Mouse (Mus musculus): ENCODE data around the gene Znhit6. TPM values are rescaled to one million over a fixed set of nuclear protein-coding genes. Genes with fewer than 3 reads are reported as not detected.

Znhit6 gene
- polyA plus RNA-seq, 1 experiment = 2.5 TPM

GRCm38 (mm10) chr3:145640583-145640982 lies 64.6 kb downstream of the Znhit6 start:
- H3K4me3 ChIP-seq (ENCODE audit: control insufficient read depth, insufficient read depth, low read length) = no peak overlapping the region
- DNase-seq = no peak
- no peak for TF ChIP-seq POLR2A (IDR thresholded peaks at IDR 0.05; ENCODE audit: control insufficient read depth, extremely low read depth, insufficient read depth, low read length, poor library complexity)
- TF ChIP-seq CTCF (IDR thresholded peaks at IDR 0.05; ENCODE audit: borderline replicate concordance, control insufficient read depth, extremely low read depth, insufficient read depth, low read length, poor library complexity) = no peak
- no peaks in the 10 kb centered on the region for H3K27me3 ChIP-seq (ENCODE audit: control insufficient read depth, insufficient read depth, low read length)
- no peak overlapping the region for H3K27ac ChIP-seq (ENCODE audit: control insufficient read depth, insufficient read depth, low read length)
- H3K36me3 ChIP-seq (ENCODE audit: control insufficient read depth, insufficient read depth, low read length) = no peaks in the 10 kb centered on the region
- H3K4me1 ChIP-seq (replicated peaks; ENCODE audit: control insufficient read depth, insufficient read depth, low read length) = no peaks in the 10 kb centered on the region
- 91% methylated on average over 4 of the region's 4 CpGs for WGBS

- no peak for TF ChIP-seq CTCF (IDR thresholded peaks at IDR 0.05; ENCODE audit: borderline replicate concordance, control insufficient read depth, extremely low read depth, insufficient read depth, low read length, poor library complexity)
- no peak for TF ChIP-seq POLR2A (IDR thresholded peaks at IDR 0.05; ENCODE audit: control insufficient read depth, extremely low read depth, insufficient read depth, low read length, poor library complexity)
- H3K36me3 ChIP-seq (ENCODE audit: control insufficient read depth, insufficient read depth, low read length) = no peaks in the 10 kb centered on the region
- H3K4me3 ChIP-seq (ENCODE audit: control insufficient read depth, insufficient read depth, low read length) = no peak overlapping the region
- H3K4me1 ChIP-seq (replicated peaks; ENCODE audit: control insufficient read depth, insufficient read depth, low read length) = no peaks in the 10 kb centered on the region
- no peak for DNase-seq
- no peak overlapping the region for H3K27ac ChIP-seq (ENCODE audit: control insufficient read depth, insufficient read depth, low read length)
- 82% methylated on average over 5 of the region's 5 CpGs for WGBS
- H3K27me3 ChIP-seq (ENCODE audit: control insufficient read depth, insufficient read depth, low read length) = no peaks in the 10 kb centered on the region
Measured at GRCm38 (mm10) chr3:145641036-145641685, 65.2 kb downstream of the Znhit6 start.

GRCm38 (mm10) chr3:145641878-145642277 lies 65.9 kb downstream of the Znhit6 start:
- 88% methylated on average over 3 of the region's 3 CpGs for WGBS
- DNase-seq = no peak
- H3K4me3 ChIP-seq (ENCODE audit: control insufficient read depth, insufficient read depth, low read length) = no peak overlapping the region
- H3K27me3 ChIP-seq (ENCODE audit: control insufficient read depth, insufficient read depth, low read length) = no peaks in the 10 kb centered on the region
- H3K4me1 ChIP-seq (replicated peaks; ENCODE audit: control insufficient read depth, insufficient read depth, low read length) = no peaks in the 10 kb centered on the region
- TF ChIP-seq CTCF (IDR thresholded peaks at IDR 0.05; ENCODE audit: borderline replicate concordance, control insufficient read depth, extremely low read depth, insufficient read depth, low read length, poor library complexity) (no peak), POLR2A (IDR thresholded peaks at IDR 0.05; ENCODE audit: control insufficient read depth, extremely low read depth, insufficient read depth, low read length, poor library complexity) (no peak)
- H3K36me3 ChIP-seq (ENCODE audit: control insufficient read depth, insufficient read depth, low read length) = no peaks in the 10 kb centered on the region
- H3K27ac ChIP-seq (ENCODE audit: control insufficient read depth, insufficient read depth, low read length) = no peak overlapping the region

GRCm38 (mm10) chr3:145642861-145643260 lies 66.9 kb downstream of the Znhit6 start:
- H3K4me1 ChIP-seq (replicated peaks; ENCODE audit: control insufficient read depth, insufficient read depth, low read length) = no peaks in the 10 kb centered on the region
- no peaks in the 10 kb centered on the region for H3K27me3 ChIP-seq (ENCODE audit: control insufficient read depth, insufficient read depth, low read length)
- TF ChIP-seq POLR2A (IDR thresholded peaks at IDR 0.05; ENCODE audit: control insufficient read depth, extremely low read depth, insufficient read depth, low read length, poor library complexity) (no peak), CTCF (IDR thresholded peaks at IDR 0.05; ENCODE audit: borderline replicate concordance, control insufficient read depth, extremely low read depth, insufficient read depth, low read length, poor library complexity) (no peak)
- 82% methylated on average over 11 of the region's 11 CpGs for WGBS
- DNase-seq = no peak
- H3K27ac ChIP-seq (ENCODE audit: control insufficient read depth, insufficient read depth, low read length) = no peak overlapping the region
- H3K36me3 ChIP-seq (ENCODE audit: control insufficient read depth, insufficient read depth, low read length) = no peaks in the 10 kb centered on the region
- H3K4me3 ChIP-seq (ENCODE audit: control insufficient read depth, insufficient read depth, low read length) = no peak overlapping the region

GRCm38 (mm10) chr3:145645463-145645862 lies 69.5 kb downstream of the Znhit6 start:
- Histone ChIP-seq H3K36me3 (ENCODE audit: control insufficient read depth, insufficient read depth, low read length) (no peaks in the 10 kb centered on the region), H3K27ac (ENCODE audit: control insufficient read depth, insufficient read depth, low read length) (no peak overlapping the region), H3K4me1 (replicated peaks; ENCODE audit: control insufficient read depth, insufficient read depth, low read length) (no peaks in the 10 kb centered on the region), H3K4me3 (ENCODE audit: control insufficient read depth, insufficient read depth, low read length) (no peak overlapping the region), H3K27me3 (ENCODE audit: control insufficient read depth, insufficient read depth, low read length) (peaks cover 7% of the 10 kb centered on the region; the same call in 1 of the 2 replicates)
- DNase-seq = no peak
- TF ChIP-seq POLR2A (IDR thresholded peaks at IDR 0.05; ENCODE audit: control insufficient read depth, extremely low read depth, insufficient read depth, low read length, poor library complexity) (no peak), CTCF (IDR thresholded peaks at IDR 0.05; ENCODE audit: borderline replicate concordance, control insufficient read depth, extremely low read depth, insufficient read depth, low read length, poor library complexity) (no peak)
- WGBS = 90% methylated on average over 6 of the region's 6 CpGs

GRCm38 (mm10) chr3:145646009-145646408 lies 70.0 kb downstream of the Znhit6 start:
- DNase-seq = no peak
- 95% methylated on average over 3 of the region's 3 CpGs for WGBS
- peaks cover 11% of the 10 kb centered on the region; the same call in 1 of the 2 replicates for H3K27me3 ChIP-seq (ENCODE audit: control insufficient read depth, insufficient read depth, low read length)

More at GRCm38 (mm10) chr3:145646009-145646408, 70.0 kb downstream of the Znhit6 start:
- no peak overlapping the region for H3K4me3 ChIP-seq (ENCODE audit: control insufficient read depth, insufficient read depth, low read length)
- H3K27ac ChIP-seq (ENCODE audit: control insufficient read depth, insufficient read depth, low read length) = no peak overlapping the region
- TF ChIP-seq CTCF (IDR thresholded peaks at IDR 0.05; ENCODE audit: borderline replicate concordance, control insufficient read depth, extremely low read depth, insufficient read depth, low read length, poor library complexity) = no peak
- TF ChIP-seq POLR2A (IDR thresholded peaks at IDR 0.05; ENCODE audit: control insufficient read depth, extremely low read depth, insufficient read depth, low read length, poor library complexity) = no peak
- H3K36me3 ChIP-seq (ENCODE audit: control insufficient read depth, insufficient read depth, low read length) = no peaks in the 10 kb centered on the region
- no peaks in the 10 kb centered on the region for H3K4me1 ChIP-seq (replicated peaks; ENCODE audit: control insufficient read depth, insufficient read depth, low read length)
